Mouse (Mus musculus) stomach, postnatal 0 days (tissue): ENCODE measurements around the gene Dnah11.

Source experiments
- CTCF ChIP-seq: IDR thresholded peaks from 2 replicates; pipeline ENCODE4 v1.5.1; 2016; ENCODE audit warnings: antibody characterized with exemption, low read depth, mild to moderate bottlenecking, moderate library complexity
- EP300 ChIP-seq: optimal IDR thresholded peaks from 2 replicates; pipeline ENCODE3; 2016; ENCODE audit warnings: antibody characterized with exemption

- TF ChIP-seq CTCF (no peak), EP300 (no peak)
These were observed 114.7 kb downstream of the Dnah11 start for GRCm38 (mm10) chr12:118084134-118084533.
